Mouse (Mus musculus) embryo, embryonic 10.5 days (tissue): Measurements from ENCODE around the gene Nubp2.

Experiments
- DNase-seq: peaks from one replicate; pipeline ENCODE4 v3.0.0-alpha.2; 2015; ENCODE audit warnings: low spot score

Gene Nubp2

DNA sequence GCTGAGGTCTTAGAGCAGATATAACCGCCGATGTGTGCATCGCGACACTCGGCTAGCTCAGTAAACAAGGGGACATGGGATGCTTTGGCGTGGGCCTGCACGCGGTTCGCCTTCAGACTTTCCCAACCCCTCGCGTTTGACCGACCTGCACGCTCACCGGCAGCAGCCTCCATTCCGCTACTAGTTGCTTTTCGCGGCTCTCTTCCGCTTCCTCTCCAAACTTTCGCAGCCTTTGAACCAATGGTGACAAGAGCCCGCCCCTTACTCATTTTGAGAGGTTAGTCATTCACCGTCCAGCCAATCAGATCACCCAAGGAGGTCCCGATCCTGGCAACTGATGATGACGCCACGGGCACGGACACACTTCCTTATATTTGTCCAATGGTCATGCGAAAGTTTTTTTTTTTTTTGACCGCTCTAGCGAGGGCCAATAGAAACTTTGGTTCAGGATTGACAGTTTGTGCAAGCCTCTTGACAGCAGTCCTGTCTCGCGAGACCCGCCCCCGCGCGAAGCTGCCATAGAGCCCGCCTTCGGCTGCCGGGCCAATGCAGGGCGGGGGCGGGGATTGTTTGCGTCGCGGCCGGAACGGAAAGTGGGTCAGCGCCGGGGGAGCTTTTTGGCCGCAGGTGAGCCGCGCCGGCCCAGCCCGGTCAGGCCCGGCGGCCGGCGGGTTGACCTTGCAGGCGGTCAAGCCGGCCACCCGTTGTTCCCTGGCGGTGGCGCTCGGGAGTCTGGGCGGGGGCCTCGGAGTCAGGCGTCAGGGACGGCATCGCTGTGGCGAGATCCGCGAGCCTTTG is at the start of gene Nubp2, which contains the start of gene Spsb3:
Nubp2 (minus strand) TSS at position 216 of the 798 bp plus-strand sequence.
Spsb3 (plus strand) TSS at position 510 of the 798 bp plus-strand sequence.
- peak; percentile 99 for DNase-seq

DNA sequence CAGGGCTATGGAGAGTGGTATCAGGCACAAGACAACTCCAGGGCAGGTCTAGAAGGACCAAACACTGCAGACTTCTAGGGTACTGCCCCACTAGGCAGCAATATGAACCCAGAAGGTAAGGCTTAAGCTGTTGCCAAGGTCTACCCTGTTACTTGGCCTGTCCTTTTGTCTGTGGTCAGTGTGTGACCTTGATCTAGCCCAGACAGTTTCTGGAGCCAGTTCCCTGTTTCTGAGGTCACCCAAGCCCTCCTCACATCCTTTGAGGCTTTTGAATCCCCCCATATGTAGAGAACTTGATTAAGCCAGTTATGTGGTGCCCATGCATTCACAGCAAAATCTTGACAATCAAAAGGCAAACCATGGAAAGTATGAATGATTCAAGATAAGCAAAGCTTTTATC is 49.5 kb upstream of the Nubp2 start:
- no peak for DNase-seq

DNA sequence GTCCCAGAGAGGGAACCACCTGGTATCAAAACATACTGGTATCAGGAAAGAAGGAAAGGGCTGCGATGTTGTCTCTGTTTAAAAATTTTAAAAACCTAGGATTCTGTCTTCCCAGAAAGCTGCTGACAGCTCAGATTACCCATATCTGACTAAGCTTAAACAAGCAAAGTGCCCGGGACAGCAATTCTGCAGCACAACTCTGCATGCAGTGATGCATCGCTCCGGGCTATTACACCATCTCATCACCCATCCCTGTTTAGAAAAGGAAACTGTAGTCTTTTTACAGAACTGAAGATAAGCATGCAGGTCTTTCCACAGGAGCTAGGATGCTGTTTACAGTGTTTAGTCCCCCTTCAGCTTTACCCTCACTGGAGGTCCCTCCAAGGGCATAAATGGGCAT is 48.8 kb upstream of the Nubp2 start:
- no peak for DNase-seq

DNA sequence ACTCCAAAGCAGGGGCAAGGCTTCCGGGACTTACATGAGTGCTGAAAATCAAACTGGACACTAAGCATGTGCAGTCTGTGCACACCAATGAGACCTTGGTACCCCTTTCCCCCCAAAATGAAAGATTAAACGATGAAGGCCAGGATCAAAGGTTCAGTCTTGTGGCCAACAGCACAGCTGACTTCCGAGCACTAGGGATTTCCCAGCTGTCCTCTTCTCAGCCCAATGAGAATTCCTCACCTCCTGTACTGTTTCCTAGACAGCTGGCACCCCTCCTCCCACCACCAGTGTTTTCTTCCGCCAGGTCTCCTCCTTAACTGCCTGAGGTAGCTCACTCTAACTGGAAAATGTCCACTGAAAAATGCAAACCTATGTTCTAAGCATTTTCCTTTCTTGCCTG is 47.0 kb upstream of the Nubp2 start:
- DNase-seq = no peak

DNA sequence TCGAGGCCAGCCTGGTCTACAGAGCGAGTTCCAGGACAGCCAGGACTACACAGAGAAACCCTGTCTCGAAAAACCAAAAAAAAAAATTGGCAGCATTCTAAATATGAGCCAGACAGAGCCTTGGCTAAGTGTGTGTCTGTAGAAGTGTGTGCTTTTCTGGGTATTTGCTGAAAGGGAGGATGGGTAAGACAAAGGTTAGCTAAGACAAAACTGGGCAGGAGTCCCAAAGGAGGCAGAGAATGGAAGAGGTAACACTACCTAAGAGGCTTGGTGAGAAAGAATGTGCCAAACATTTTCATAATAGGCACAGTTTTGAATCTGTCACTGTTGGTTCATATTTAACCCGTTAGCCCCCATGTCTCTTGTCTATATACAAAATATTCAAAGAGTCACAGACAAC is 46.3 kb upstream of the Nubp2 start:
- no peak for DNase-seq

DNA sequence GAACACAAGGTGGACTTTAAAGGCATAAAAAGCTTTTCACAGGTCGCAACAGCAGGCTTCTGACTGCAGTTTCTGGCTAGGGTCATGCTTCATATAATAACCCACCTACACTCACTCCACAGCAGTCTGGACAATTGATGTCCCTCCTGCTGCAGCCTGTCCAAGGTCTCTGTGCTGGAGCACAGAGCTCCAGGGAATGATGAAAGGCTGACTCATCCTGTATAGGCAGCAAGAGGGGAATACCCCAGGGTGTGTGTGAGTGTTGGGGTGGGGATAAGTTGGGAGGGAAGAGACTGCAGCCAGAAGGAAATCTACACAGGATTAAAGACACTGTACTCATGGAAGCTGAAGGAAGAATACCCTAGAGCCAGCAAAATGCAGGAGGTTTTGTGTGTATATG is 43.4 kb upstream of the Nubp2 start:
- no peak for DNase-seq

DNA sequence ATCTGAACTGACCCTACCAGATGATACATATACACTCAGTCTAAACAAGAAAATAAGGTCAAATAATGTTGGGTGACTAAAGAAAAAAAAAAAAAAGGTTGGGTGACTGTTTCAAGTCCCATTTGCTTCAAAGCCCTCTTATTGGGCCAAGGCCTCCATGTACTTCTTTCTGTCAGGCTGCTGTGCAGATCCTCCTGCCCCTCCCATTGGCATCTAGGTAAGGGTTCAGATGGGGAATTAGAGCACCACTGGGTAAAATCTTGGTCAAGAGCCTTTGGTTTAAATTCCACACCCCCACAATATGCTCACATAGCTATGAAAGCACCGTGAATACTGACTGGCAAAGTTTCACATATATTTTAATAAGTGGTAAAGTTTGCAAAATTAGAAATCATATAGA is 37.1 kb upstream of the Nubp2 start:
- DNase-seq = no peak

DNA sequence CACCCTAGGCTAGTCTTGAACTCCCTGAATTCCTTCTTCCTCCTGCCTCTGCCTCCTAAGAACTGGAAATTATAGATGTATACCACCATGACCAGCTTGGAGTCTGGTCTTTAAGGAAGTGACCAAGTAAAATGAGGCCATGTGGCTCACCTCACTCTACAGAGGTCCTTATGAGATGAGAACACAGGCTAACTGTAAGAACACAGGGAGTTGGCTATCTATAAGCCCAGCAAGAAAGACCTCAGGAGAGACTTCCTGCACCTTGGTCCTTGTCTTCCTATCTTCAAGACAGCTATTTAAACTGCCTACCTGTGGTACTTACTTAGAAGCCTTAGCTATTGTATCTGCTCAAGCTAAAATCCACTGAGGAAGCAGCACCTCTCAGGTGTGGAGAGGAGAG is 27.8 kb upstream of the Nubp2 start:
- no peak for DNase-seq

DNA sequence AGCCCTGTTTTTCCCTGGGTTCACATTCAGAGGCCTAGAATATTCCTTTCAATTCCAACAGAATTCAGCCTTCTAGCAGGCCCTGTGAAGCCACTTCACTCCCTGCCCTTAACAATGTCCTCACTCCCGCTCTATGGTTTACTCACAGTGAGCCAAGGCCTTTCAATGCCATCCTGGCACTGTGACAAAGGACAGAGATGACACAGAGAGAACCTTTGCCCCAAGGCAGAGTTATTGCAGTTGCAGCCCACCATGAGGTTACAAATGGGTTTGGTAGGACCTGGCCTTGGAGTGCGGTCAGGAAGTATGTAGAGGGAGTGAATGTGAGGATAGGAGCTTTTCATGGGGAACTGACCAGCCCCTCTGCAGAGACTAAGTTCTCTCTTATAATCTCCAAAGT is 21.4 kb upstream of the Nubp2 start:
- no peak for DNase-seq

DNA sequence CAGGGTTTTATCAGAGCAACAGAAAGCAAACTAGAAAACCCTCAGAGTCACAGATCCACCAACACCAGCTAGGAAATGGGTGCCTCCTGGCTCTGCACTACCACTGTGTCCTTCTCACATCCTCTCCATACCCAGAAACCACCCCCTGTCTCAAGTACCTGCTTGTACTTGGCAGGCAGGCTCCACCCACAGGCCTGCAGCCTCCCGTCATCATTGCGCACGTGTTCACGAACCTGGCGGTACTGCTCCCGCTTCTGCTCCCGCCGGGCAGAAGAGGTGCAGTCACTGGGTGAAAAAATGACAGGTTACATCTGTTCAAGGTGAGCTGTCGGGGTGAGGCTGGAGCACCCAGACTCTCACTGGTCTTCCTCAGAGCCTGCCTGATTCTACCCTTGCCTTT is 17.6 kb upstream of the Nubp2 start:
- DNase-seq = no peak

DNA sequence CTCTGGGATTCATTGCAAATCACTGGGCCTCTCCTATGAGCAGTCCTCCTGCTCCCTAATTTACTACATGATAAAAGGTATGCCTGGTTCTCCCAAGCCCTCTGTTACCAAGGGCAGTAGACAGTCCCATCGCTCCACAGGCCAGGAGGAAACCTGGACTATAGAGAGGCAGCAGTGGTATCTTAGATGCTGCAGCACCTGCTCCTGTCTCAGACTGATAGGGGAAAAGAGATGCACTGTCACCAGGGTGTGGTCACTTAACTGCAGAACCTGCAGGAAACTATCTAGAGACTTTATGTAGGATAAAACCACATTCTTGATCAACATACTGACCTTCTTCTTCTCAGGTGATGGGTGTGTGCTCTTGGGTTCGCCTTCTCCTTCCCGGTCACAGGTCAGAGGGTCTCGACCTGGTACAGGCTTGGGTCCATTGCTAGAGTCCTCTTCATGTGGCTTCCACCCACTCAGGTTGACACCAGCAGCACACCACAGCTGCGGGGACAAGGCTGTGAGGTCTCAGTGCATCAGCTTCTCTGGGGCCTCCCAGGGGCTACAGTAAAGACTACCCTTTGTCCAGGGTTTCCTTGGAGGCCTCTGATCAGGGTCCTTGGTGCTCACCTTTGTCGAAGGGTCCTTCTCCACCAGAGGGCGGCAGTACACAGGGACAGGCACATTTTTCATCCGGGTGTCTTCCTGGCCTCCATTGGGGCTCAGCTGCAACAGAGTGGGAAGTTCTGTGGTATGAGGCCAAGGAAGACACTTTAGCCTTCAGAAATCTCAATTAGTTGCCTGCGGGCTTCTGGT is 16.7 kb upstream of the Nubp2 start:
- peak; percentile 43 for DNase-seq

DNA sequence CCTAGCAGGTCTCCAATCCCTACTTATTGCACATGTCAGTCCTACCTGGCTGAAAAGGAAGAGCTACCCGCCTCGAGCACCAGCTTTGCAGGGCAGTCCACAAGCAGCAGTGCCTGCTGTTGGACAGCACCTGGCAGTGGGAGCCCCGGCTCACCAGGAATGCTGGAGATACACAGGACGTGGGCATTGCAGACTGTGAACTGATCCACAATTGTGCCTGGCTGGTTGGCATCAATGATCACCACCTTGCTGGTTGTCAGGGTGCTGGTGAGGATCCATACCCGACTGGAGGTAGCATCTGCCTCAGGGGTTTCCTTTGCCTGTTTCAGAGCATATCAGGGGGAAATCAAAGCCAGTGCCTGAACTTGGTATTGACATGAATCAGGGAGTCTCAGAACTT is 16.0 kb upstream of the Nubp2 start:
- DNase-seq = no peak

DNA sequence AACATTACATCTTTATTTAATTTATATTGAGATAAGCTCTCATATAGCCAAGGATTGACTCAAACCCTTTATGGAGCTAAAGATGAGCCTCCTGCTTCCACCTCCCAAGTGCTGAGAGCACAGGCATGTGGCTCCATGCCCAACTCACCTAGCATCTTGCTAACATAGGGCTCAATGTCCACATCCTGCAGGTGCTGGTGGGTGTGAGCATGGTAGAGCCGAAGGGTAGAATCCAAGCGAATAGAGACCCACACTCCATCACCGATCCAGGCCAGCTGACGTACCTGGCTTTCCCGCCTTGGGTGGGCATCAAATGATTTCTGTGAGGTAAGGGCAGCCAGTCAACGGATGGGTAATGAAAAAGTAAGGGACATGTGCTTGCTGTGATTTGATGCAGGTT is 13.9 kb upstream of the Nubp2 start:
- DNase-seq = no peak

DNA sequence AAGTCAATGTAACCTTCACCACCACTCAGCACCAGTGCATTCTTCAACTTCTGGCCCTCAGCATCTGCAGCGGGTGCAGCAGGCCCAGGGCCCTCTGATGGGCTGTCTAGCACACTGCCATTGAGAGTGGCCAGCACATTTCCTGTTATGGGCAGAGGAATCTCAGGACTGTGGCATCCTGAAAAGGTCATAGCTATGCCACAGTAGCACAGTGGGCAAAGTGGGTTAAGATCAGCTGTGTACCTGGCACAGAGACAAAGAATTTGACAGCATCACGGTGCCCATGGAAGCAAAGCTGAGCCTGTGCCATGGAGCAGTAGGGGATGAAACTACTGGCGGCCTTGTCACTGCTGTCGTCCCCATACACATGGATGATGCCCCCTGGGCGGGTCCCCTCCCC is 13.0 kb upstream of the Nubp2 start:
- DNase-seq = no peak

DNA sequence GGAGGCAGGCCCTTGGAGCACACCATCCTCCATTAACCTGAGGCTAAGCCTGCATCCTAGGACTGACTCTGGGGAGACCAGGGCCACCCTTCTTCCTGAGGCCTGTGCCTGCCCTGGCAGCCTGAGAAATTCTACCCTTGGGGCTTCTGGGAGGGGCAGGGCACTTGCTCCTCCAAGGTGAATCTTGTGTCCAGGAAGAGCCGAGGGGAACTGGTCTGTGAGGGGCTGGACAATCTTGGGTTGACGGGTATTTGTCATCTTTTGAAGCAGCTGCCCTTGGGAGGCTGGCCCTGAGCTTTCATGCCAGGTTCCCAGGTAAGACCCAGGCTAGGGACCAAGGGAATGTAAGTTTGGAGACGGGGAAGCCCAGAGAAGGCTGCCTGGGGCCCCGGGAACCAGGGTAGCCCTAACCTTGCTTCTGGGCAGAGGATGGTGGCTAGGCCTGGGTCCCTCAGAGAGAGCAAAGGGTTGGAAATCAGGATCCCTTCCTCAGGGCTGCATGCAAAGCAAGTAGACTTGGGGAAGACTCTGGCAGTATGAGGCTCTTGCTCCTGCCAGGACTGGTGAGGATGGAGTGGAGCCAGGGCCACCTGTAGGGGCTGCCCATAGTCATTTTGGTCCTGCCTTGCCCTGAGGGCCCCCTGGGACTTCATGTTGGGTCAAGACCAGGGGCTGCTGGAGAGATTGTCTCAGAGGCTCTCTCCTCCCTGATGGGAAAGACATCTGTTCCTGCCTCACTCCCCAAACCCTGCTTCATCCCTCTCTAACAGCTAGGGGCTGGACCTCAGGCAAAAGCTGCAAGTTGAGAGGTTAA is 12.1 kb upstream of the Nubp2 start:
- no peak for DNase-seq

DNA sequence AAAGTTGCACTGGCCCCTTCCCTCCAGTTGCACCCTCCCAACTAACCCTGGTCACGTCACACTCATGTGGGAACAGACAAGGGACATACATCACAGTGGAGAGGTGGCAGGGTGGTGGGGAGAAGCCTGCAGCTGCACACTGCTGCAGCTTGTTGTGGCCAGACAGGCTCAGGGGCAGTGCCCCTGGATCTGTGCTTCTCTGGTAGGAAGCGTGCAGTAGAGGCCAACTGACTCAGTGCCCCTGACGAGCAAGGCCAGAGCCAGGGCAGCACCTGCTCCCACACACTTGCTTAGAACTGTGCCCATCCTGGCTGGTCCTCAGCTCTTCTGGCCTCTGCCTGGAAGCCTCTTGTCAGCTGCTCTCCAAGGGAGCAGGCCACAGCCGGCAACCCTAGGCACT is 11.5 kb upstream of the Nubp2 start:
- no peak for DNase-seq

DNA sequence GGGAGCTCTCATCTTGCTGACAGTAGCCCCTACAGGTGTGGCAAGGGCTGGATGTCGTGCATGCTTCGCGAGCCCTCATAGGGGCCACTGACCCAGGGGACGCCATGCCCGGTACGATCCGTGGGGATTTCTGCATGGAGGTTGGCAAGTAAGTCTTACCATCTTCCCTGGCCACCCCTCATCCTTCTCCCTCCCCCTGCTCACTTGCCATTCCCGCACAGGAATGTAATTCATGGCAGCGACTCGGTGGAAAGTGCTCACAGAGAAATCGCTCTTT is 10.8 kb upstream of the Nubp2 start:
- no peak for DNase-seq

DNA sequence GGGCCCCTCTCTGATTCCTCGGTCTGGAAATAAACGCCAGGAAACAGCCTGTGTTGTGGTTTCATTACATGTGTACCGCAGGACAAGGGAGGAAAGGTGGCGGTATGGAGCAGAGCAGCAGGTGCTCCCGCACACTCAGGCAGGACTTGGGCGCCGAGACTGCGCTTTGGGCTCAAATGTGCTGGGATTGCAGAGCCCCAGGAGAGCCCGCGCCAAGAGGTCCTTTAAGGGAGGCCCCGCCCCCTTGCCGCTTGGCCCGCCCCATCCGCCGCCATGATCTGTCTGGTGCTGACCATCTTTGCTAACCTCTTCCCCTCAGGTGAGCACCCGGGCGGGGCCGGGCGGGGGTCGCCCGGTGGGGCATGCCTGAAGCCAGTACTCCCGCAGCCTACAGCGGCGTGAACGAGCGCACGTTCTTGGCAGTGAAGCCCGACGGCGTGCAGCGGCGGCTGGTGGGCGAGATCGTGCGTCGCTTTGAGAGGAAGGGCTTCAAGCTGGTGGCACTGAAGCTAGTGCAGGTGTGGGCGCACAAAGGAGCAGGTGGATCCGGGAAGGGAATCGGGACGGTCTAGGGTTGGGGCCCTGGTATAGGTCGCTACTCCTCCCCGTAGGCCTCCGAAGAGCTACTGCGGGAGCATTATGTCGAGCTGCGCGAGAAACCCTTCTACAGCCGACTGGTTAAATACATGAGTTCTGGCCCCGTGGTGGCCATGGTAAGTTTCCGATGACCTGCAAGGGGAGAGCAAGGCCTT is 10.3 kb upstream of the Nubp2 start, which contains the start of gene Nme3:
Nme3 (plus strand) TSS at position 260 of the 752 bp plus-strand sequence.
- peak; percentile 84 for DNase-seq

DNA sequence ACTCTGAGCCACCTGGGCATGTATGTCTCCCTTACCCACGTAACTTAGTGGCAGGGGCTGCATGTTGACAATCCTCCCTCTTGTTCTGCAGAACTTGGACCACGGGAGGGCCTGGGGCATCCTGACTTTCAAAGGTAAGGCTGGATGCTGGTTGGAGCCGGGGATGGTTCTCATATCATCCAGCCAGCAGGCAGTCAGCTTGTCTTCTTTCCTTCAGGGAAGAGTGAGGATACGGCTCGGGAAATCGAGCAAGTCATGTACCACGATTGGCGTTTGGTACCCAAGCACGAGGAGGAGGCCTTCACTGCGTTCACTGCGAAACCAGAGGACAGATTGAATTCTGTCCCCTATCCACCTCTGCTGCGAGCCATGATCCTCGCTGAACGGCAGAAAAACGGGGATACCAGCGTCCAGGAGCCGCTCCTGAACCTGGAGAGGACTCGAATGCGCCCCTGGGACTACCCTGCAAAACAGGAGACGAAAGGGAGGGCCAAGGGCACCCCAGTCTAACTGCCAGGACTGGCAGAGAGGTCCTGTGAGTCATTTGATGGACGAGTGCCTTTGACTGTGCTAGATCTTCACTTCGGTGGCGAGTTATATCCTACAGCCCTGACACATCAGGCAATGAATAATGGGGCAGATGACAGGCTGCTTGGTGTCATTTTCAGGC is 9.6 kb upstream of the Nubp2 start:
- DNase-seq = peak; percentile 8

DNA sequence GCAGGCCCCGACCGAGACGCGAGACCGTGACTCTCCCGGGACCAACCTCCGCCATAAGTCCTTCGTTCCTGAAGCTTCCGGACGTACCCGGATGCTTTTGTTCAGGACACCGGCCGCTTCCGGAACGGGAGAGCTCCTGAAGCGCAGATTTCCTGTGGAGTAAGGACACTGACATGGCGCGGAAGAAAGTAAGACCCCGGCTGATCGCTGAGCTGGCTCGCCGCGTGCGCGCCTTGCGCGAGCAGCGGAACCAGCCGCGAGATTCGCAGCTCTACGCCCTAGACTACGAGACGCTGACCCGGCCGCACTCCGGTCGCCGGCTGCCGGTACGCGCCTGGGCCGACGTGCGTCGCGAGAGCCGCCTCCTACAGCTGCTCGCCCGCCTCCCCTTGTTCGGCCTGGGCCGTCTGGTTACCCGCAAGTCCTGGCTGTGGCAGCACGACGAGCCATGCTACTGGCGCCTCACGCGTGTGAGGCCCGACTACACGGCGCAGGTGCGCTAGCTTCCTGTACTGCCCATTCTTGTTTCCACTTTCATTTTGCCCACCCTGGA is 8.9 kb upstream of the Nubp2 start, which contains the start of the genes Eme2 and Mrps34:
Eme2 (minus strand) TSS at position 93 of the 553 bp plus-strand sequence.
Mrps34 (plus strand) TSS at position 122 of the 553 bp plus-strand sequence.
- DNase-seq = peak; percentile 94
